Mouse (Mus musculus) lung, adult 2 months (tissue): ENCODE data around the gene Lmbrd2.

Source experiments
- CTCF ChIP-seq: fragments of 200-500 bp; IDR thresholded peaks from 2 replicates; pipeline ENCODE4 v1.5.1; 2011; ENCODE audit warnings: mild to moderate bottlenecking, low read length, control low read depth; ENCODE audit not compliant: insufficient read depth
- POLR2A ChIP-seq: fragments of 200-500 bp; IDR thresholded peaks from 2 replicates; pipeline ENCODE4 v1.6.1; 2011; ENCODE audit warnings: low read depth, mild to moderate bottlenecking, control low read depth, low read length, borderline replicate concordance; ENCODE audit errors: extremely low read depth

DNA sequence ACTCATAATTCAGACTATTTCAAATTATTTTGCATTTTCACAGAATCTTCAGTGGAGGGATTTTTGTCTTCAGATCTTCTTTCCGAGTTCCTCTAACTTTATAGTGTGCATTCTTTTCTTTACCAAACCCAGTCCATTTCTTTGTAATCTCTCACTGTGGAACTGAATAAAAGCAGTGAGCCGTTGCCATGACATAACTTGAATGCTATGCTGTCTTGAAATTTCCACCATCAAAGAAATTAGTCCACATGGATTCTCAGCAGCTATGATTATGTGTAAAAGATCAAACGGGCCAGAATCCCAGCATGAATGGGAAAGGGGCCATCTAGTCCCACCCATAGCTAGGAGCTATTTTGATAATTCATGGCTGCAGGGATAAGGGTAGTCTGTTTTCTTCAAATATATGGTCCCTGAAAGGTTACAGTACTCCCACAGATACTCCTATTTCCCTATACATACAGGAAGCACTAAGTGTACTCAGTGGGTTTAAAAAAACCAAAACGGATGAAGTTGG is 22.3 kb downstream of the Lmbrd2 start:
- TF ChIP-seq POLR2A, result no peak
- no peak for TF ChIP-seq CTCF
